Mouse (Mus musculus): ENCODE results near the gene Kat7. TPM values are rescaled to one million over a fixed set of nuclear protein-coding genes. Genes with fewer than 3 reads are reported as not detected.

Kat7 gene
- polyA plus RNA-seq, 1 experiment from 2014 or later: 85.3 TPM

Other genes with a start within 250 kb of the Kat7 start
- gene Itga3, start 233.4 kb downstream of the Kat7 start, polyA plus RNA-seq (2014; fragmentation: Nextera tagmentation; extraction: Ambion mirVana): 4.4 and 5.4 TPM in 2 replicates
- gene Dlx3, start 190.1 kb downstream of the Kat7 start, polyA plus RNA-seq (2014; fragmentation: Nextera tagmentation; extraction: Ambion mirVana): 1.4 TPM in 2 replicates
- 0.23 and 0.29 TPM in 2 replicates for gene Dlx4, start 164.0 kb downstream of the Kat7 start, polyA plus RNA-seq (2014; fragmentation: Nextera tagmentation; extraction: Ambion mirVana)
- 0.29 TPM in 1 of 2 replicates, not detected in the other for gene Tac4, start 48.7 kb downstream of the Kat7 start, polyA plus RNA-seq (2014; fragmentation: Nextera tagmentation; extraction: Ambion mirVana)
- 8.9 and 10.1 TPM in 2 replicates for gene Fam117a, start 26.8 kb upstream of the Kat7 start, polyA plus RNA-seq (2014; fragmentation: Nextera tagmentation; extraction: Ambion mirVana)
- 116 and 118 TPM in 2 replicates for gene Slc35b1, start 74.4 kb upstream of the Kat7 start, polyA plus RNA-seq (2014; fragmentation: Nextera tagmentation; extraction: Ambion mirVana)
- gene Spop, start 103.8 kb upstream of the Kat7 start, polyA plus RNA-seq (2014; fragmentation: Nextera tagmentation; extraction: Ambion mirVana): 144 and 146 TPM in 2 replicates
- gene Nxph3, start 204.3 kb upstream of the Kat7 start, polyA plus RNA-seq (2014; fragmentation: Nextera tagmentation; extraction: Ambion mirVana): 0.25 and 0.28 TPM in 2 replicates